Mouse (Mus musculus) kidney, postnatal 36 days (tissue): ENCODE measurements around the gene Ninl.

Source experiments
- DNase-seq, 2 experiments: peaks; one replicate each; pipeline ENCODE4 v3.0.0; 2021 to 2022; ENCODE audit warnings: mixed read lengths in 2 of 2

Ninl gene

GRCm38 (mm10) chr2:151039232-151039695 is at the start of gene Ninl, which contains the start of gene Nanp:
Gene Ninl (minus strand): TSS chr2:151039382.
Gene Nanp (minus strand): TSS chr2:151039398.
- DNase-seq, result peak; percentile 94 to 96

- DNase-seq, result no peak
Observed at GRCm38 (mm10) chr2:151056637-151057036, 17.5 kb upstream of the Ninl start.

GRCm38 (mm10) chr2:151040411-151040810 is 1.2 kb upstream of the Ninl start:
- DNase-seq, result no peak

- DNase-seq, result peak in 1 of 2 experiments; percentile 5
Observed at GRCm38 (mm10) chr2:151039726-151040125, 544 bp upstream of the Ninl start.

- DNase-seq, result peak in 1 of 2 experiments; percentile 36
Observed at GRCm38 (mm10) chr2:151038811-151039222, 365 bp downstream of the Ninl start.

- DNase-seq, result no peak
Observed at GRCm38 (mm10) chr2:151037876-151038552, 1.2 kb downstream of the Ninl start.

GRCm38 (mm10) chr2:151037292-151037691 is 1.9 kb downstream of the Ninl start:
- no peak for DNase-seq

GRCm38 (mm10) chr2:151036721-151037120 is 2.5 kb downstream of the Ninl start:
- DNase-seq, result no peak

- peak; percentile 5 to 13 for DNase-seq
Observed at GRCm38 (mm10) chr2:151034435-151034834, 4.7 kb downstream of the Ninl start.

GRCm38 (mm10) chr2:151021158-151021557 is 18.0 kb downstream of the Ninl start:
- no peak for DNase-seq

- no peak for DNase-seq
Observed at GRCm38 (mm10) chr2:151015316-151015715, 23.9 kb downstream of the Ninl start.

GRCm38 (mm10) chr2:151011273-151011672 is 27.9 kb downstream of the Ninl start:
- no peak for DNase-seq

- DNase-seq, result no peak
Observed at GRCm38 (mm10) chr2:151009515-151010085, 29.6 kb downstream of the Ninl start.

- DNase-seq, result peak; percentile 53 to 82
Observed at GRCm38 (mm10) chr2:151008939-151009509, 30.2 kb downstream of the Ninl start.

- DNase-seq, result peak in 1 of 2 experiments; percentile 22
Observed at GRCm38 (mm10) chr2:151008517-151008932, 30.7 kb downstream of the Ninl start.

- no peak for DNase-seq
Observed at GRCm38 (mm10) chr2:151008006-151008405, 31.2 kb downstream of the Ninl start.

- DNase-seq, result peak; percentile 67 to 86
Observed at GRCm38 (mm10) chr2:151006281-151006945, 32.8 kb downstream of the Ninl start.

- no peak for DNase-seq
Observed at GRCm38 (mm10) chr2:151004390-151004789, 34.8 kb downstream of the Ninl start.

- DNase-seq, result no peak
Observed at GRCm38 (mm10) chr2:151003796-151004195, 35.4 kb downstream of the Ninl start.

GRCm38 (mm10) chr2:151001619-151002175 is 37.5 kb downstream of the Ninl start:
- no peak for DNase-seq

GRCm38 (mm10) chr2:151000402-151001178 is 38.6 kb downstream of the Ninl start:
- peak; percentile 67 to 79 for DNase-seq

GRCm38 (mm10) chr2:150999021-150999420 is 40.2 kb downstream of the Ninl start:
- DNase-seq, result no peak
